Mouse (Mus musculus) left cerebral cortex, adult 2 months (tissue): ENCODE data around the gene Dguok. TPM values are rescaled to one million over a fixed set of nuclear protein-coding genes. Genes with fewer than 3 reads are reported as not detected.

Experiments
- DNase-seq, 2 experiments: peaks; one replicate each; pipeline ENCODE4 v3.0.0; 2021 to 2022; ENCODE audit warnings: low spot score in 2 of 2, mixed read lengths in 1 of 2; ENCODE audit errors: extremely low spot score in 1 of 2
- H3K27ac ChIP-seq: fragments of 200-600 bp; 2 replicates; pipeline ENCODE4 v1.8.1; 2022
- H3K4me3 ChIP-seq: fragments of 200-600 bp; 2 replicates; pipeline ENCODE4 v1.8.1; 2022
- CTCF ChIP-seq: fragments of 200-600 bp; IDR thresholded peaks from 2 replicates; pipeline ENCODE4 v1.8.1; 2022; ENCODE audit warnings: antibody characterized with exemption, mild to moderate bottlenecking, moderate library complexity
- intact Hi-C: fragments of 180-260 bp; cut with DNase I; formaldehyde crosslinking; loops from one replicate; pipeline ENCODE4 v1.15.1; 2025
- long read RNA-seq, 2 experiments: library from polyadenylated mRNA; stranded (forward); transcript quantifications; one replicate each; pipeline ENCODE4 v2.0.0; 2021; ENCODE audit warnings: borderline mapping rate in 2 of 2
- total RNA-seq, 2 experiments: library from RNA; stranded (reverse); gene quantifications; 2 replicates each; pipeline ENCODE4 v1.2.3; 2021

Dguok gene
- total RNA-seq = 10 to 100 TPM; 25.2 to 31.0 TPM
- long read RNA-seq, experiment 1, transcript Dguok-201 (7 exons, 1,107 nt) = major isoform, 13 of 26 reads
- long read RNA-seq, experiment 1, partial matches to known transcripts = 3 of 26 reads
- long read RNA-seq, experiment 1, other reads (novel, unspliced or antisense) = 10 of 26 reads
- long read RNA-seq, experiment 2, transcript Dguok-201 (7 exons, 1,107 nt) = major isoform, 8 of 18 reads
- long read RNA-seq, experiment 2, partial matches to known transcripts = 4 of 18 reads
- long read RNA-seq, experiment 2, other reads (novel, unspliced or antisense) = 6 of 18 reads

- TF ChIP-seq CTCF = no peak; the same call in 1 of the 2 replicates
- DNase-seq = peak; percentile 97 to 98
- H3K27ac ChIP-seq = peak within 1 kb of the TSS; percentile 100
- H3K4me3 ChIP-seq = peak within 1 kb of the TSS; percentile 63
- intact Hi-C loops = loop anchor here (1.0 to 2.0 kb wide), 2 partner anchors 34 to 66 kb away; no protein-coding TSS in a partner anchor
These were observed at the start of gene Dguok for GRCm38 (mm10) chr6:83506258-83507167. Gene Dguok, minus strand, starts transcription at chr6:83506969.

DNA sequence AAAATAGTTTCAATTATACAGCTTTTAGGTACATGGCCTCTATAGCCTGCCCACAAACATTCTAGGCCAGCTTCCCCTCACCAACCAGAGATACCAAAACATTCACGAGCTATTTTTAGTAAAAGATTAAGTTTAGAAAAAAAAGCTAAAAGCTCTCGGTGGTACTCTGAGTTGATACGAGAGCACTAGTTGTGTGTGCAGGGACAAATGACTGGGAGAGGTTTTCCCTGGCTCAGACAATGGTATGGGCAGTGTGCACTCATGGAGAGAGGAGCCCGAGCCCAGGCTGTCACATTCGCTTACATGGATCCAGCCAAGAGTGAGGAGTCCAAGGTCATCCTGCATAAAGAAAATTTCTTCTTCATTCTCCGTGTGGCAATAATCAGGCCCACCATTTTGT lies 49.2 kb upstream of the Dguok start:
- intact Hi-C loops = no loop called here
- no peak overlapping the region for H3K4me3 ChIP-seq
- H3K27ac ChIP-seq = no peak overlapping the region
- TF ChIP-seq CTCF = no peak
- no peak for DNase-seq

DNA sequence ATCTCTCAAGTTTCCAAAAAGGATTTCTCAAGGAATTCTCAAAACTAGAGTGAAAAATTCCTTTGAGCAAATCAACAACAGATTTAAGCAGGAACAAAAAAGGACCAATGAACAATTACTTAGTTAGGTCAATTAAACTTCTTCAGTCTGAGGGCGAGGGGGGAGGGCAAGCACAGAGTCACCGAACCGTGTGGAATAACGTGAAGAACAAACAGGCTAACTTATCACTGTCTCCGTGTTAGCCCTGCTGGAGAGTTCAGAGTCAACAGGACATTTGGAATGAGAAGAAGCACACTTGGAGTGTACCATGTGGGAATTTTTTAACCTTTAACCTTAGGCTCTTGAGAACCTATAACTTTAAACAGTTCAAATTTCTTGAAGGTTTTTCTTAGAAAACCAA lies 41.6 kb upstream of the Dguok start:
- Histone ChIP-seq H3K27ac (no peak overlapping the region), H3K4me3 (no peak overlapping the region)
- TF ChIP-seq CTCF = no peak
- intact Hi-C loops = no loop called here
- DNase-seq = no peak

DNA sequence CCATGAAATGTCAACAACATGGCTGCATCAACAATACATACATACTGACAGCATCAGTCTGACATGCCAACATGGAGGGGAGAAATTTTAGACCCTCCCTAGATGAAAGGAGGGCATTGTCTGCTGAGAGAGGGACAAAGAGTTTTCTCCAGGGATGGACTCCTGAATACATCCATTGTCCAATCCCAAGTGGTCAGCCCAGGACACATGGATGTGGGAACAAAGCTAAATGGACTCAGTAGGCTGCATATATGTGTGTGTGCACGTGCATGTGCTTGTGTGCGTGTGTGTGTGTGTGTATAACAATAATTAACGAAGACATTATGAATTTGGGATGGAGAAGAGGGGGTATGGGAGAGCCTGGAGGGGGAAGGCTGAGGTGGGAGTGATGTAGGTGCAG lies 39.0 kb upstream of the Dguok start:
- no peak overlapping the region for H3K4me3 ChIP-seq
- DNase-seq = no peak
- no peak for TF ChIP-seq CTCF
- intact Hi-C loops = no loop called here
- no peak overlapping the region; the same call in 1 of the 2 replicates for H3K27ac ChIP-seq

DNA sequence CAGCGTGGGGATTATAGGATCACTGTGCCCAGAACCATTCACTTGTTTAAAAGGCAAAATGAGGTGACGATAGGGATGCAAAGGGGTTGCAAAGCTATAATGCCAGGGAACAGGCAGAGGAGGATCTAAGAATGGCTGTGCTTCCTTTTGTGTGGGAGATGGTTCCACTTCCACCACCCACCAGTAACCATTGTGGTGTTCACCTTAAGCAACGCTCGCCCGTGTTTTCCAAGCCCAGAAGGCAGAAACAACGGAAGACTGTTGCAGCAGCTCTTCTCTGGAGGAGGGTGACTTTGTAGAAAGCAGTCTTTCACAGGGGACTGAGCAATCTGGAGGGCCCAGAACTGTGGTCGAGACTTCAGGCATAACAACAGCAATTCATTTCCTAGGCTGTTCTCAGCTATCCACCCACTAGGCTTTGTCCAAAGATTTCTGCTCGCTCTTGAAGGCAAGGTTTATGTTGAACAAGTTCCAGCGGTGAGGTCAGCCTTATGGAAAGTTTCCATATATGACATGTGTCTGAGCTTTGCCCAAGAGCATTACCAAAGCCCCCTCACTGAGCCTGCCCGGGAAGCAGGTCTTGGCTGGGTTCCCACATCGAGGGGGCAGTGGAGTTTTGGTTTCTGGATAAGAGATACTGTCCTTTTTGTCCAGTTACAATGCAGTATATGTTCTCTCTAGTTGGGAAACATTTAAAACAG lies 35.1 kb upstream of the Dguok start:
- peak overlapping the region; percentile 85 for H3K27ac ChIP-seq
- intact Hi-C loops = loop anchor here (1.0 to 2.0 kb wide), 2 partner anchors 35 to 101 kb away; partner anchors contain the start of gene Dguok
- DNase-seq = peak; percentile 29 to 46
- no peak for TF ChIP-seq CTCF
- no peak overlapping the region for H3K4me3 ChIP-seq

DNA sequence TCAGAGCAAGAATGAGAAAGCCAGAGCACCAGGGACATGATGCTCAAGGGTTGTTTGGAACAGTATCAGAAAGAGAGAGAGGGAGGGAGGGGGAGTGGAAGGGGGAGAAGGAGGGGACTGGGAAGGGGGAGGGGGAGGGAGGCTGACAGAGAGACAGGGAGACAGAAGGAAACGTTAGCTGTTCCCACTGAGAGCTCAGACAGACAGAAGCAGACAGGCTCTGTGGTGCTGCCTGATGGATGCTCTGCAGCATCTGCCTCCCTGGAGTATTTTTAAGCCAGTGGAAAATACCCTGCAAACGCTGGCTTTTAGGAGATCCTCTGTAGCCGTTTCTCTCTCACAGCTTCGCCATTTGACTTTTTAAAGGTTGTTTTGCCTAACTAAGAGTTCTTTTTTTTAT lies 33.2 kb upstream of the Dguok start:
- Histone ChIP-seq H3K27ac (peak overlapping the region; percentile 85), H3K4me3 (no peak overlapping the region)
- TF ChIP-seq CTCF = no peak
- intact Hi-C loops = loop anchor here (2.0 kb wide), 1 partner anchor 33 kb away; the partner anchor contains the start of gene Dguok
- DNase-seq = peak; percentile 19 to 24

DNA sequence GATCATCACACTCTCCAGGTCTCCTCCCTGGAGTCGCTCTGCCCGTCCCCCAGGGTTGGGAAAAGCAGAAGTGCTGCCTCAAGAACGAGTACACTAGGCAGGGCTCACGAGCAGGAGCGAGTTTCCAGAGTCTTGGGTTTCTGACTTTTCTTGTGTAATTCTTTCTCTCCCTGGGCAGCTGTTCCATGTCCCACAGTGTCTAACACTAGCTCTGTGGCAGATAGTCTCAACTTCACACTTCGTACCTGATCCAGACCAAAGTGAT lies 30.0 kb upstream of the Dguok start:
- Histone ChIP-seq H3K27ac (no peak overlapping the region), H3K4me3 (no peak overlapping the region)
- no peak for TF ChIP-seq CTCF
- DNase-seq = no peak
- intact Hi-C loops = no loop called here

GRCm38 (mm10) chr6:83536028-83536794 lies 29.4 kb upstream of the Dguok start, which contains the start of gene Actg2:
Gene Actg2, minus strand, starts transcription at chr6:83536265.
- intact Hi-C loops = no loop called here
- TF ChIP-seq CTCF = no peak
- H3K4me3 ChIP-seq = no peak within 1 kb of the TSS
- no peak for DNase-seq
- H3K27ac ChIP-seq = no peak within 1 kb of the TSS

- no peak overlapping the region for H3K27ac ChIP-seq
- TF ChIP-seq CTCF = no peak
- H3K4me3 ChIP-seq = no peak overlapping the region
- intact Hi-C loops = no loop called here
- no peak for DNase-seq
These were observed 25.8 kb upstream of the Dguok start for GRCm38 (mm10) chr6:83532608-83533007.

DNA sequence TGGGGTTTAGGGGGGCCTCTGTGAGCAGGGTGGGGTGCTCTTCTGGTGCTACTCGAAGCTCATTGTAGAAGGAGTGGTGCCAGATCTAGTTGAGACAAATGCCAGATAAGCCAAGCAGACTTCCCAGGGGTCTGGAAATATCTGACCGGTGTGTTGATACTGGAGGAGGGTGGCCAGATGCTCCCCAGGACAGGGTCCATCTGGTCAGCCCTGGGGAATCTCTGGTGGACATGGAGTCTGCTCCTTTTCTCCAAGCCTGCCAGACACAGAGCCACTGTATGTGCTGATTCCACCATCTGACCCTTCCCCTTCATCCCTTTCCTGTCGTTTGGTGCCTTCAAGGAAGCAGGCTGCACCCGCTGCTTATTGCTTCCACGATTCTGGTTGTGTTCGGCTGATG lies 16.4 kb upstream of the Dguok start:
- intact Hi-C loops = no loop called here
- no peak overlapping the region for H3K27ac ChIP-seq
- no peak for TF ChIP-seq CTCF
- H3K4me3 ChIP-seq = no peak overlapping the region
- no peak for DNase-seq

GRCm38 (mm10) chr6:83521784-83522183 lies 15.0 kb upstream of the Dguok start:
- Histone ChIP-seq H3K4me3 (no peak overlapping the region), H3K27ac (no peak overlapping the region)
- no peak for TF ChIP-seq CTCF
- no peak for DNase-seq
- intact Hi-C loops = no loop called here
